In the genomic region with DNA sequence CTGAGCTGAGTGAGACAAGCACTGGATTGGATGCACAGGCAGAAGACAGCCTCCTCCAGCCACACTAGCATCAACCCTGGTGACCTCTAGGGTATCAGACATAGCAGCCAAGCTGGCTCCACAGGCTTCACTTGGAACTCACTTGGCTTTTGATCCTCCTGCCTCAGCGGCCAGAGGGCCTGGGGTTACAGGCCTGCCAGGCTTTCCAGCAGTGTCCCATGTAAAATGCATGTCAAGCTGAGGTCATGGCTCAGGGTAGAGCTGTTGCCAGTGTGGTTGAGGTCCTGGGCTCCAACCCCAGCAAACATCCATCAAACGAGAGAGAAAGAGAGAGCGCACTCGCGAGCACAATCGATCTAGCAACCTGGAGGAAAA, we compare ENCODE assay signal across 8 mouse cellular contexts. TPM values are rescaled to one million over a fixed set of nuclear protein-coding genes. Genes with fewer than 3 reads are reported as not detected.
DNase-seq lines count a peak whose midpoint lies in the region; ATAC-seq and TF ChIP-seq lines count a peak whose summit lies in the region.

No protein-coding gene starts in this region.

- H3K4me3 ChIP-seq in forebrain, embryonic 12.5 days (replicated peaks) = no peak overlapping the region; the same call in 1 of the 2 replicates
- no peak overlapping the region for H3K4me3 ChIP-seq in forebrain, embryonic 11.5 days (ENCODE audit: low read depth, low read length)
- no peak overlapping the region for H3K4me3 ChIP-seq in midbrain, embryonic 12.5 days
- H3K4me3 ChIP-seq in midbrain, embryonic 16.5 days (ENCODE audit: low read depth, low read length) = no peak overlapping the region
- no peak overlapping the region for H3K4me3 ChIP-seq in intestine, postnatal 0 days (ENCODE audit: low read depth, low read length)
- H3K4me3 ChIP-seq in small intestine, adult 2 months (ENCODE audit: low read depth, low read length) = peak overlapping the region; percentile 34

- TF ChIP-seq POLR2A in small intestine, adult 2 months (IDR thresholded peaks at IDR 0.05; ENCODE audit: low read depth, low read length) = no peak

- no peak for DNase-seq in forebrain, embryonic 11.5 days (ENCODE audit: low spot score)
- no peak for DNase-seq in ovary, adult 18-20 months (ENCODE audit: low spot score)
- DNase-seq in adrenal gland, postnatal 14 days = no peak

- no peak for ATAC-seq in forebrain, embryonic 12.5 days (ENCODE audit: low FRiP score)
- no peak for ATAC-seq in forebrain, embryonic 11.5 days (replicated peaks; ENCODE audit: low FRiP score)
- ATAC-seq in midbrain, embryonic 12.5 days (ENCODE audit: low FRiP score, low read depth) = no peak
- ATAC-seq in midbrain, embryonic 16.5 days = no peak
- ATAC-seq in intestine, postnatal 0 days = no peak

- no peaks in the 10 kb centered on the region for H3K9me3 ChIP-seq in forebrain, embryonic 12.5 days
- no peaks in the 10 kb centered on the region for H3K9me3 ChIP-seq in forebrain, embryonic 11.5 days (ENCODE audit: control insufficient read depth, low read length)
- no peaks in the 10 kb centered on the region for H3K9me3 ChIP-seq in midbrain, embryonic 12.5 days
- H3K9me3 ChIP-seq in midbrain, embryonic 16.5 days (replicated peaks; ENCODE audit: control insufficient read depth, low read length, poor library complexity, severe bottlenecking) = no peaks in the 10 kb centered on the region
- H3K9me3 ChIP-seq in intestine, postnatal 0 days (ENCODE audit: control insufficient read depth) = no peaks in the 10 kb centered on the region

- H3K27me3 ChIP-seq in forebrain, embryonic 12.5 days = no peaks in the 10 kb centered on the region
- H3K27me3 ChIP-seq in forebrain, embryonic 11.5 days (ENCODE audit: control insufficient read depth, insufficient read depth, low read length) = no peaks in the 10 kb centered on the region
- no peaks in the 10 kb centered on the region for H3K27me3 ChIP-seq in midbrain, embryonic 12.5 days
- H3K27me3 ChIP-seq in midbrain, embryonic 16.5 days (ENCODE audit: control insufficient read depth, insufficient read depth, low read depth, low read length) = no peaks in the 10 kb centered on the region
- H3K27me3 ChIP-seq in intestine, postnatal 0 days (replicated peaks; ENCODE audit: control insufficient read depth, insufficient read depth, low read length) = no peaks in the 10 kb centered on the region
- no peaks in the 10 kb centered on the region for H3K27me3 ChIP-seq in small intestine, adult 2 months (ENCODE audit: control insufficient read depth, insufficient read depth, low read length)

- H3K4me2 ChIP-seq in forebrain, embryonic 12.5 days = peak overlapping the region; percentile 65
- no peak overlapping the region for H3K4me2 ChIP-seq in forebrain, embryonic 11.5 days (ENCODE audit: low read depth, low read length, severe bottlenecking)
- H3K4me2 ChIP-seq in midbrain, embryonic 12.5 days (replicated peaks) = 0 out of 2 replicates have a peak overlapping the region, but pooled peaks have one; percentile 2
- H3K4me2 ChIP-seq in midbrain, embryonic 16.5 days (ENCODE audit: low read length) = no peak overlapping the region
- H3K4me2 ChIP-seq in intestine, postnatal 0 days (replicated peaks; ENCODE audit: low read depth) = peak overlapping the region; percentile 70

- 96% methylated on average over 6 of the region's 6 CpGs for whole genome bisulfite sequencing in forebrain, embryonic 12.5 days
- 90% methylated on average over 6 of the region's 6 CpGs for WGBS in forebrain, embryonic 11.5 days
- WGBS in midbrain, embryonic 12.5 days = 97% methylated on average over 6 of the region's 6 CpGs
- 96% methylated on average over 6 of the region's 6 CpGs for WGBS in midbrain, embryonic 16.5 days
- WGBS in intestine, postnatal 0 days = 84% methylated on average over 6 of the region's 6 CpGs
- 73% methylated on average over 6 of the region's 6 CpGs for WGBS in small intestine, adult 2 months

- no peak for TF ChIP-seq CTCF in intestine, postnatal 0 days (IDR thresholded peaks at IDR 0.05; ENCODE audit: low read depth)
- TF ChIP-seq CTCF in small intestine, adult 2 months (IDR thresholded peaks at IDR 0.05; ENCODE audit: extremely low read depth, insufficient read length, insufficient replicate concordance, low read depth, low read length) = no peak

- 0 out of 2 replicates have a peak overlapping the region, but pooled peaks have one; percentile 7 for H3K9ac ChIP-seq in forebrain, embryonic 12.5 days
- H3K9ac ChIP-seq in forebrain, embryonic 11.5 days (ENCODE audit: low read length) = no peak overlapping the region; the same call in 1 of the 2 replicates
- H3K9ac ChIP-seq in midbrain, embryonic 12.5 days (replicated peaks) = peak overlapping the region; percentile 87; the same call in 1 of the 2 replicates
- no peak overlapping the region for H3K9ac ChIP-seq in midbrain, embryonic 16.5 days (ENCODE audit: low read depth, low read length)
- 0 out of 2 replicates have a peak overlapping the region, but pooled peaks have one; percentile 23 for H3K9ac ChIP-seq in intestine, postnatal 0 days (ENCODE audit: low read depth, low read length)

- H3K27ac ChIP-seq in forebrain, embryonic 12.5 days = no peak overlapping the region
- no peak overlapping the region for H3K27ac ChIP-seq in forebrain, embryonic 11.5 days (ENCODE audit: low read depth, low read length)
- H3K27ac ChIP-seq in midbrain, embryonic 12.5 days (replicated peaks) = no peak overlapping the region
- no peak overlapping the region for H3K27ac ChIP-seq in midbrain, embryonic 16.5 days (ENCODE audit: low read length)
- peak overlapping the region; percentile 87 for H3K27ac ChIP-seq in intestine, postnatal 0 days (ENCODE audit: low read depth, low read length)
- H3K27ac ChIP-seq in small intestine, adult 2 months (ENCODE audit: insufficient read depth, low read depth, low read length) = peak overlapping the region; percentile 57

- peaks cover 39% of the 10 kb centered on the region for H3K36me3 ChIP-seq in forebrain, embryonic 12.5 days (replicated peaks)
- H3K36me3 ChIP-seq in forebrain, embryonic 11.5 days (ENCODE audit: control insufficient read depth, insufficient read depth, low read length) = peaks cover 2% of the 10 kb centered on the region; the same call in 1 of the 2 replicates
- H3K36me3 ChIP-seq in midbrain, embryonic 12.5 days = peaks cover 28% of the 10 kb centered on the region
- peaks cover 6% of the 10 kb centered on the region; the same call in 1 of the 2 replicates for H3K36me3 ChIP-seq in midbrain, embryonic 16.5 days (ENCODE audit: control insufficient read depth, insufficient read depth, low read length)
- H3K36me3 ChIP-seq in intestine, postnatal 0 days (ENCODE audit: control insufficient read depth, insufficient read depth) = peaks cover 9% of the 10 kb centered on the region; the same call in 1 of the 2 replicates
- peaks cover 10% of the 10 kb centered on the region for H3K36me3 ChIP-seq in small intestine, adult 2 months (ENCODE audit: control insufficient read depth, insufficient read depth, low read length)

- H3K4me1 ChIP-seq in forebrain, embryonic 12.5 days = peaks cover 31% of the 10 kb centered on the region
- peaks cover 8% of the 10 kb centered on the region for H3K4me1 ChIP-seq in forebrain, embryonic 11.5 days (replicated peaks; ENCODE audit: control insufficient read depth, insufficient read depth, low read length)
- peaks cover 26% of the 10 kb centered on the region for H3K4me1 ChIP-seq in midbrain, embryonic 12.5 days
- H3K4me1 ChIP-seq in midbrain, embryonic 16.5 days (ENCODE audit: control insufficient read depth, insufficient read depth, low read length) = peaks cover 13% of the 10 kb centered on the region
- H3K4me1 ChIP-seq in intestine, postnatal 0 days (replicated peaks; ENCODE audit: control insufficient read depth, insufficient read depth, low read length) = peaks cover 10% of the 10 kb centered on the region
- H3K4me1 ChIP-seq in small intestine, adult 2 months (ENCODE audit: control insufficient read depth, insufficient read depth, insufficient read length, low read length) = peaks cover 27% of the 10 kb centered on the region

RNA-seq across cellular contexts. Expression of gene Sh3gl1, which starts 1.7 kb away (rescaled TPM):
- 130 and 135 TPM in 2 replicates for polyA plus RNA-seq in forebrain, embryonic 12.5 days (2016; fragmentation: Nextera tagmentation; extraction: Ambion mirVana)
- polyA plus RNA-seq in forebrain, embryonic 11.5 days (2014; fragmentation: Nextera tagmentation; extraction: Ambion mirVana) = 129 and 133 TPM in 2 replicates
- 131 and 138 TPM in 2 replicates for polyA plus RNA-seq in midbrain, embryonic 12.5 days (2016; fragmentation: Nextera tagmentation; extraction: Ambion mirVana)
- polyA plus RNA-seq in midbrain, embryonic 16.5 days (2015; fragmentation: Nextera tagmentation; extraction: Ambion mirVana) = 102 and 108 TPM in 2 replicates
- polyA plus RNA-seq in intestine, postnatal 0 days (2015; fragmentation: Nextera tagmentation; extraction: Ambion mirVana) = 92.3 and 97.0 TPM in 2 replicates
- polyA plus RNA-seq in small intestine, adult 2 months (2012; rRNA removed) = 41.8 and 78.2 TPM in 2 replicates
- 46.2 and 53.7 TPM in 2 replicates for total RNA-seq in adrenal gland, postnatal 14 days (2021)

RNA-seq across cellular contexts. Expression of gene Chaf1a, which starts 5.5 kb away (rescaled TPM):
- 39.1 and 43.4 TPM in 2 replicates for polyA plus RNA-seq in forebrain, embryonic 12.5 days (2016; fragmentation: Nextera tagmentation; extraction: Ambion mirVana)
- polyA plus RNA-seq in forebrain, embryonic 11.5 days (2014; fragmentation: Nextera tagmentation; extraction: Ambion mirVana) = 38.0 and 38.6 TPM in 2 replicates
- polyA plus RNA-seq in midbrain, embryonic 12.5 days (2016; fragmentation: Nextera tagmentation; extraction: Ambion mirVana) = 32.5 and 34.5 TPM in 2 replicates
- 3.6 and 5.0 TPM in 2 replicates for polyA plus RNA-seq in midbrain, embryonic 16.5 days (2015; fragmentation: Nextera tagmentation; extraction: Ambion mirVana)
- polyA plus RNA-seq in intestine, postnatal 0 days (2015; fragmentation: Nextera tagmentation; extraction: Ambion mirVana) = 4.8 and 5.2 TPM in 2 replicates
- polyA plus RNA-seq in small intestine, adult 2 months (2012; rRNA removed) = 1.9 and 4.1 TPM in 2 replicates
- 8.3 and 10.2 TPM in 2 replicates for total RNA-seq in adrenal gland, postnatal 14 days (2021)

RNA-seq across cellular contexts. Expression of gene Mpnd, which starts 29.2 kb away (rescaled TPM):
- polyA plus RNA-seq in forebrain, embryonic 12.5 days (2016; fragmentation: Nextera tagmentation; extraction: Ambion mirVana) = 184 and 186 TPM in 2 replicates
- polyA plus RNA-seq in forebrain, embryonic 11.5 days (2014; fragmentation: Nextera tagmentation; extraction: Ambion mirVana) = 164 and 191 TPM in 2 replicates
- 195 and 205 TPM in 2 replicates for polyA plus RNA-seq in midbrain, embryonic 12.5 days (2016; fragmentation: Nextera tagmentation; extraction: Ambion mirVana)
- polyA plus RNA-seq in midbrain, embryonic 16.5 days (2015; fragmentation: Nextera tagmentation; extraction: Ambion mirVana) = 115 and 117 TPM in 2 replicates
- 41.4 and 43.0 TPM in 2 replicates for polyA plus RNA-seq in intestine, postnatal 0 days (2015; fragmentation: Nextera tagmentation; extraction: Ambion mirVana)
- polyA plus RNA-seq in small intestine, adult 2 months (2012; rRNA removed) = 129 and 424 TPM in 2 replicates
- 86.1 and 91.1 TPM in 2 replicates for total RNA-seq in adrenal gland, postnatal 14 days (2021)

RNA-seq across cellular contexts. Expression of gene Stap2, which starts 29.3 kb away (rescaled TPM):
- polyA plus RNA-seq in forebrain, embryonic 12.5 days (2016; fragmentation: Nextera tagmentation; extraction: Ambion mirVana) = 4.2 and 4.6 TPM in 2 replicates
- 5.3 and 6.4 TPM in 2 replicates for polyA plus RNA-seq in forebrain, embryonic 11.5 days (2014; fragmentation: Nextera tagmentation; extraction: Ambion mirVana)
- 4.7 and 5.7 TPM in 2 replicates for polyA plus RNA-seq in midbrain, embryonic 12.5 days (2016; fragmentation: Nextera tagmentation; extraction: Ambion mirVana)
- 6.4 and 7.6 TPM in 2 replicates for polyA plus RNA-seq in midbrain, embryonic 16.5 days (2015; fragmentation: Nextera tagmentation; extraction: Ambion mirVana)
- 82.8 and 84.5 TPM in 2 replicates for polyA plus RNA-seq in intestine, postnatal 0 days (2015; fragmentation: Nextera tagmentation; extraction: Ambion mirVana)
- polyA plus RNA-seq in small intestine, adult 2 months (2012; rRNA removed) = 87.8 and 224 TPM in 2 replicates
- 14.5 and 14.6 TPM in 2 replicates for total RNA-seq in adrenal gland, postnatal 14 days (2021)

RNA-seq across cellular contexts. Expression of gene Ubxn6, which starts 40.1 kb away (rescaled TPM):
- polyA plus RNA-seq in forebrain, embryonic 12.5 days (2016; fragmentation: Nextera tagmentation; extraction: Ambion mirVana) = 49.7 and 50.8 TPM in 2 replicates
- 39.0 and 43.2 TPM in 2 replicates for polyA plus RNA-seq in forebrain, embryonic 11.5 days (2014; fragmentation: Nextera tagmentation; extraction: Ambion mirVana)
- 54.9 and 58.1 TPM in 2 replicates for polyA plus RNA-seq in midbrain, embryonic 12.5 days (2016; fragmentation: Nextera tagmentation; extraction: Ambion mirVana)
- polyA plus RNA-seq in midbrain, embryonic 16.5 days (2015; fragmentation: Nextera tagmentation; extraction: Ambion mirVana) = 84.0 and 88.5 TPM in 2 replicates
- 42.5 and 47.7 TPM in 2 replicates for polyA plus RNA-seq in intestine, postnatal 0 days (2015; fragmentation: Nextera tagmentation; extraction: Ambion mirVana)
- 27.4 and 57.1 TPM in 2 replicates for polyA plus RNA-seq in small intestine, adult 2 months (2012; rRNA removed)
- total RNA-seq in adrenal gland, postnatal 14 days (2021) = 65.6 and 79.5 TPM in 2 replicates

Comparison
In these comparisons a context has a peak if more than half of its experiments do, and no peak if none do; other contexts are left out.
1. H3K4me2 ChIP-seq: peak in forebrain, embryonic 12.5 days (single experiment), midbrain, embryonic 12.5 days (single experiment) and intestine, postnatal 0 days (single experiment); none in forebrain, embryonic 11.5 days (single experiment) and midbrain, embryonic 16.5 days (single experiment).
2. H3K9ac ChIP-seq: peak in forebrain, embryonic 12.5 days (single experiment), midbrain, embryonic 12.5 days (single experiment) and intestine, postnatal 0 days (single experiment); none in forebrain, embryonic 11.5 days (single experiment) and midbrain, embryonic 16.5 days (single experiment).
3. H3K27ac ChIP-seq: peak in intestine, postnatal 0 days (single experiment) and small intestine, adult 2 months (single experiment); none in forebrain, embryonic 12.5 days (single experiment), forebrain, embryonic 11.5 days (single experiment), midbrain, embryonic 12.5 days (single experiment) and midbrain, embryonic 16.5 days (single experiment).